Mouse (Mus musculus) midbrain, postnatal 0 days (tissue): ENCODE measurements around the gene Abca1. TPM values are rescaled to one million over a fixed set of nuclear protein-coding genes. Genes with fewer than 3 reads are reported as not detected.

Source experiments
- ATAC-seq: fragments of 200-750 bp; cut with Nextera tagmentation; 2 replicates; pipeline ENCODE4 v1.8.0; 2017; ENCODE audit warnings: moderate number of reproducible peaks, mild to moderate bottlenecking, moderate TSS enrichment, moderate library complexity; ENCODE audit not compliant: low FRiP score
- DNase-seq: peaks from one replicate; pipeline ENCODE4 v3.0.0-alpha.2; 2015; ENCODE audit warnings: low spot score
- H3K27ac ChIP-seq: fragments of 300-500 bp; sonication (generic); 2 replicates; pipeline ENCODE4 v1.5.1; 2014; ENCODE audit warnings: low read depth, mild to moderate bottlenecking, low read length, mixed read lengths
- H3K27me3 ChIP-seq: fragments of 300-500 bp; sonication (generic); 2 replicates; pipeline ENCODE4 v1.6.1; 2014; ENCODE audit warnings: low read length, control low read depth, mixed read lengths; ENCODE audit not compliant: insufficient read depth
- H3K36me3 ChIP-seq: fragments of 300-500 bp; sonication (generic); 2 replicates; pipeline ENCODE4 v1.6.1; 2014; ENCODE audit warnings: low read length, control low read depth, mixed read lengths; ENCODE audit not compliant: insufficient read depth
- H3K4me1 ChIP-seq: fragments of 300-500 bp; sonication (generic); 2 replicates; pipeline ENCODE4 v1.6.1; 2014; ENCODE audit warnings: mild to moderate bottlenecking, control low read depth, antibody characterized with exemption, low read length, mixed read lengths; ENCODE audit not compliant: insufficient read depth
- H3K4me2 ChIP-seq: fragments of 300-500 bp; sonication (generic); 2 replicates; pipeline ENCODE4 v1.6.1; 2014; ENCODE audit warnings: low read depth, mild to moderate bottlenecking, low read length, mixed read lengths; ENCODE audit not compliant: poor library complexity, severe bottlenecking
- H3K4me3 ChIP-seq: fragments of 300-500 bp; sonication (generic); 2 replicates; pipeline ENCODE4 v1.5.1; 2014; ENCODE audit warnings: low read depth, mild to moderate bottlenecking, low read length, moderate library complexity
- H3K9ac ChIP-seq: fragments of 300-500 bp; sonication (generic); replicated peaks from 2 replicates; pipeline ENCODE4 v1.6.1; 2014; ENCODE audit warnings: mild to moderate bottlenecking, low read length, moderate library complexity, mixed read lengths; ENCODE audit not compliant: poor library complexity, severe bottlenecking
- H3K9me3 ChIP-seq: fragments of 300-500 bp; sonication (generic); 2 replicates; pipeline ENCODE4 v1.6.1; 2016; ENCODE audit warnings: low read length, control low read depth
- CTCF ChIP-seq: IDR thresholded peaks from 2 replicates; pipeline ENCODE4 v1.5.1; 2016; ENCODE audit warnings: antibody characterized with exemption, mild to moderate bottlenecking
- WGBS: fragments of 180-500 bp; shearing (Covaris S2); extraction: QIAGEN DNeasy Blood & Tissue Kit; methylation state at CpG from one replicate; pipeline ENCODE4 v1.1.7; 2014; 5-methylcytosine and 5-hydroxymethylcytosine counted together
- polyA plus RNA-seq: library from polyadenylated mRNA; unstranded; fragments of >200 nt; fragmentation: Nextera tagmentation; extraction: Ambion mirVana; gene quantifications from 2 replicates; pipeline ENCODE4 v1.2.1, GENCODE M21; 2015
- total RNA-seq: library from RNA; depleted of rRNA; stranded (reverse); fragments of >200 nt; gene quantifications from 2 replicates; pipeline ENCODE4 v1.2.3, GENCODE M21; 2014

Gene Abca1
- total and polyA plus RNA-seq, 2 experiments from 2014 or later = 8.6 to 49.2 TPM

- ATAC-seq (no peak), DNase-seq (no peak)
- no peak for TF ChIP-seq CTCF
- Histone ChIP-seq H3K36me3 (no peaks in the 10 kb centered on the region), H3K27ac (no peak overlapping the region), H3K4me2 (no peak overlapping the region), H3K4me1 (no peaks in the 10 kb centered on the region; the same call in 1 of the 2 replicates), H3K27me3 (no peaks in the 10 kb centered on the region), H3K4me3 (no peak overlapping the region), H3K9ac (no peak overlapping the region), H3K9me3 (no peaks in the 10 kb centered on the region)
- 84% methylated on average over 4 of the region's 4 CpGs for WGBS
Measured at GRCm38 (mm10) chr4:53108194-53108593, 51.5 kb downstream of the Abca1 start.

GRCm38 (mm10) chr4:53106732-53107131 lies 53.0 kb downstream of the Abca1 start:
- H3K4me1 ChIP-seq = no peaks in the 10 kb centered on the region; the same call in 1 of the 2 replicates
- H3K27ac ChIP-seq = no peak overlapping the region
- ATAC-seq (no peak), DNase-seq (no peak)
- H3K27me3 ChIP-seq = no peaks in the 10 kb centered on the region
- no peak overlapping the region for H3K4me3 ChIP-seq
- H3K36me3 ChIP-seq = no peaks in the 10 kb centered on the region
- TF ChIP-seq CTCF = no peak
- no peak overlapping the region for H3K9ac ChIP-seq
- WGBS = 97% methylated on average over 5 of the region's 5 CpGs
- no peak overlapping the region for H3K4me2 ChIP-seq
- H3K9me3 ChIP-seq = no peaks in the 10 kb centered on the region

GRCm38 (mm10) chr4:53106071-53106470 lies 53.6 kb downstream of the Abca1 start:
- no peaks in the 10 kb centered on the region for H3K27me3 ChIP-seq
- no peak overlapping the region for H3K4me3 ChIP-seq
- ATAC-seq (no peak), DNase-seq (no peak)
- H3K9me3 ChIP-seq = no peaks in the 10 kb centered on the region
- no peak overlapping the region for H3K27ac ChIP-seq
- H3K4me1 ChIP-seq = no peaks in the 10 kb centered on the region; the same call in 1 of the 2 replicates
- WGBS = 88% methylated on average over 3 of the region's 3 CpGs
- H3K9ac ChIP-seq = no peak overlapping the region
- no peaks in the 10 kb centered on the region for H3K36me3 ChIP-seq
- TF ChIP-seq CTCF = no peak
- H3K4me2 ChIP-seq = no peak overlapping the region

- H3K36me3 ChIP-seq = no peaks in the 10 kb centered on the region
- no peak overlapping the region for H3K4me3 ChIP-seq
- DNase-seq = no peak
- 74% methylated on average over 3 of the region's 3 CpGs for WGBS
- no peaks in the 10 kb centered on the region for H3K9me3 ChIP-seq
- TF ChIP-seq CTCF = no peak
- H3K4me2 ChIP-seq = no peak overlapping the region
- H3K4me1 ChIP-seq = no peaks in the 10 kb centered on the region; the same call in 1 of the 2 replicates
- H3K27me3 ChIP-seq = no peaks in the 10 kb centered on the region
- ATAC-seq = no peak
- H3K27ac ChIP-seq = no peak overlapping the region
- H3K9ac ChIP-seq = no peak overlapping the region
Measured at GRCm38 (mm10) chr4:53104634-53105033, 55.1 kb downstream of the Abca1 start.

- H3K4me3 ChIP-seq = no peak overlapping the region
- H3K27ac ChIP-seq = no peak overlapping the region
- H3K9me3 ChIP-seq = no peaks in the 10 kb centered on the region
- TF ChIP-seq CTCF = no peak
- H3K4me2 ChIP-seq = no peak overlapping the region
- WGBS = 67% methylated on average over 7 of the region's 7 CpGs
- H3K36me3 ChIP-seq = no peaks in the 10 kb centered on the region
- no peak for DNase-seq
- no peaks in the 10 kb centered on the region for H3K4me1 ChIP-seq
- ATAC-seq = no peak
- H3K27me3 ChIP-seq = no peaks in the 10 kb centered on the region
- H3K9ac ChIP-seq = no peak overlapping the region
Measured at GRCm38 (mm10) chr4:53102529-53102928, 57.2 kb downstream of the Abca1 start.

GRCm38 (mm10) chr4:53101306-53101705 lies 58.4 kb downstream of the Abca1 start:
- no peaks in the 10 kb centered on the region for H3K36me3 ChIP-seq
- ATAC-seq = no peak
- H3K27ac ChIP-seq = no peak overlapping the region
- H3K4me3 ChIP-seq = no peak overlapping the region
- no peak overlapping the region for H3K4me2 ChIP-seq
- no peaks in the 10 kb centered on the region for H3K4me1 ChIP-seq
- TF ChIP-seq CTCF = no peak
- H3K9me3 ChIP-seq = no peaks in the 10 kb centered on the region
- no peak for DNase-seq
- no peak overlapping the region for H3K9ac ChIP-seq
- H3K27me3 ChIP-seq = no peaks in the 10 kb centered on the region
- WGBS = 86% methylated on average over 5 of the region's 5 CpGs
